Comparison of ENCODE assay signal across 11 mouse cellular contexts in the genomic region with DNA sequence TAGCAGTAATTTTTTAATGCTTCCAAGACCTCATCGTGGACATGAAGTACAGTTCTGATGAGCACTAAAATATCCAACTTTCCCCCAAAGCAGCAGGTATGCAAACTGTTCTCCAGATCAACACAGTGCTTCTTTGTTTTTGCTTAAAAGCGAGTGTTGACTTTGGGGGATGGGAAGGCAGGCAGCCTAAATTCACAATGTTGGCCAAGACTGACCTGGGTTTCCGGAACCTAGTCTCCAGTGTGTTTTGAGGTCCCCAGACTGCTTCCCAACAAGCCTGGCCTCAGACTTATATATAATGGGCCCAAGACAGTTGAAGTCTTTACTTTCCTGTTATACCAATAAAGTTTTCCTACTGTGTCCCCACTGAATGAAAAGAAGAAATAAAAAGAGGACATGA.
DNase-seq lines count a peak whose midpoint lies in the region; ATAC-seq lines count a peak whose summit lies in the region.
"Had no signal": no experiment of that assay in that cellular context is flagged by ENCODE, and none has a peak within 500 bp of the region (broad histone marks: within the 10 kb centered on the region; RNA-seq: fewer than 3 reads in every experiment).

No protein-coding gene starts in this region.

- no peak overlapping the region for H3K4me3 ChIP-seq in kidney, embryonic 15.5 days (replicated peaks)
- no peak overlapping the region for H3K4me3 ChIP-seq in limb, embryonic 10.5 days

- no peaks in the 10 kb centered on the region; the same call in 1 of the 2 replicates for H3K36me3 ChIP-seq in kidney, embryonic 15.5 days
- H3K36me3 ChIP-seq in limb, embryonic 10.5 days = peaks cover 3% of the 10 kb centered on the region; the same call in 1 of the 2 replicates

- WGBS in kidney, embryonic 15.5 days = 28% methylated on average over 3 of the region's 3 CpGs
- 68% methylated on average over 3 of the region's 3 CpGs for WGBS in limb, embryonic 10.5 days

- H3K9me3 ChIP-seq in kidney, embryonic 15.5 days (replicated peaks) = no peaks in the 10 kb centered on the region
- H3K9me3 ChIP-seq in limb, embryonic 10.5 days (replicated peaks) = no peaks in the 10 kb centered on the region

- no peak for ATAC-seq in kidney, embryonic 15.5 days (replicated peaks; ENCODE audit: low FRiP score)
- ATAC-seq in megakaryocyte progenitor cell, adult 5-6 weeks (replicated peaks; ENCODE audit: poor library complexity) = no peak
- ATAC-seq: inflammation-experienced regulatory T-cells, adult 6 months had no signal

- peak; percentile 34 for DNase-seq in adrenal gland, adult 2 months
- DNase-seq in adrenal gland, postnatal 25 days = no peak
- no peak for DNase-seq in kidney, postnatal 4 days
- peak; percentile 7 for DNase-seq in NIH3T3 (ENCODE audit: low read depth)
- DNase-seq in limb, embryonic 10.5 days (ENCODE audit: low spot score) = no peak
- no peak for DNase-seq in gastrocnemius, postnatal 36 days
- DNase-seq: cerebellum, postnatal 14 days had no signal

- no peak overlapping the region for H3K9ac ChIP-seq in kidney, embryonic 15.5 days

- H3K4me1 ChIP-seq in kidney, embryonic 15.5 days = peaks cover 41% of the 10 kb centered on the region
- peaks cover 49% of the 10 kb centered on the region for H3K4me1 ChIP-seq in limb, embryonic 10.5 days

- no peaks in the 10 kb centered on the region for H3K27me3 ChIP-seq in kidney, embryonic 15.5 days
- H3K27me3 ChIP-seq in limb, embryonic 10.5 days (ENCODE audit: low read depth, poor library complexity, severe bottlenecking) = no peaks in the 10 kb centered on the region

- peak overlapping the region; percentile 77 for H3K27ac ChIP-seq in kidney, embryonic 15.5 days
- H3K27ac ChIP-seq in limb, embryonic 10.5 days = peak overlapping the region; percentile 73; the same call in 1 of the 2 replicates

- no peak overlapping the region for H3K4me2 ChIP-seq in kidney, embryonic 15.5 days
- H3K4me2 ChIP-seq: midbrain, embryonic 11.5 days had no signal

- intact Hi-C loops in gastrocnemius, postnatal 36 days (cut with DNase I) = no loop called here

Comparison
In these comparisons a context has a peak if more than half of its experiments do, and no peak if none do; other contexts are left out.
1. DNase-seq: peak in adrenal gland, adult 2 months (single experiment) and NIH3T3 (single experiment); none in adrenal gland, postnatal 25 days (single experiment), kidney, postnatal 4 days (0 of 2), limb, embryonic 10.5 days (single experiment) and gastrocnemius, postnatal 36 days (0 of 2).